In genomic region chr7:24472937-24473336, GRCm38 (mm10) we compare ENCODE assay signal across 10 mouse cellular contexts. TPM values are rescaled to one million over a fixed set of nuclear protein-coding genes. Genes with fewer than 3 reads are reported as not detected.
DNase-seq lines count a peak whose midpoint lies in the region; ATAC-seq and TF ChIP-seq lines count a peak whose summit lies in the region.
"Had no signal": no experiment of that assay in that cellular context is flagged by ENCODE, and none has a peak within 500 bp of the region (broad histone marks: within the 10 kb centered on the region; RNA-seq: fewer than 3 reads in every experiment).

No protein-coding gene starts in this region.

- no peak overlapping the region for H3K9ac ChIP-seq in lung, embryonic 14.5 days
- no peak overlapping the region for H3K9ac ChIP-seq in embryonic facial prominence, embryonic 11.5 days (replicated peaks; ENCODE audit: low read length)
- H3K9ac ChIP-seq: limb, embryonic 15.5 days had no signal

- H3K27ac ChIP-seq in lung, embryonic 14.5 days (ENCODE audit: low read depth), result no peak overlapping the region
- no peak overlapping the region for H3K27ac ChIP-seq in embryonic facial prominence, embryonic 11.5 days (replicated peaks; ENCODE audit: low read depth, low read length)
- H3K27ac ChIP-seq in olfactory bulb, adult 2 months (ENCODE audit: insufficient read depth, low read depth, low read length), result no peak overlapping the region
- H3K27ac ChIP-seq: limb, embryonic 15.5 days had no signal

- H3K9me3 ChIP-seq in lung, embryonic 14.5 days (ENCODE audit: low read depth, low read length), result no peaks in the 10 kb centered on the region; the same call in 1 of the 2 replicates
- no peaks in the 10 kb centered on the region for H3K9me3 ChIP-seq in embryonic facial prominence, embryonic 11.5 days (replicated peaks; ENCODE audit: control insufficient read depth, low read length)
- H3K9me3 ChIP-seq: limb, embryonic 15.5 days had no signal

- WGBS in lung, embryonic 14.5 days, result 76% methylated on average over 7 of the region's 7 CpGs
- 78% methylated on average over 7 of the region's 7 CpGs for WGBS in embryonic facial prominence, embryonic 11.5 days
- WGBS in olfactory bulb, adult 2 months, result 71% methylated on average over 7 of the region's 7 CpGs

- H3K27me3 ChIP-seq in lung, embryonic 14.5 days (ENCODE audit: insufficient read depth, low read length), result no peaks in the 10 kb centered on the region
- H3K27me3 ChIP-seq in embryonic facial prominence, embryonic 11.5 days (ENCODE audit: control insufficient read depth, insufficient read depth, low read length), result no peaks in the 10 kb centered on the region
- H3K27me3 ChIP-seq: limb, embryonic 15.5 days had no signal

- no peak for ATAC-seq in lung, embryonic 14.5 days (ENCODE audit: insufficient read depth)
- ATAC-seq in embryonic facial prominence, embryonic 11.5 days (replicated peaks; ENCODE audit: insufficient number of reproducible peaks, low FRiP score, low TSS enrichment, low read depth), result no peak

- H3K4me3 ChIP-seq in lung, embryonic 14.5 days (ENCODE audit: low read depth, low read length), result no peak overlapping the region
- no peak overlapping the region for H3K4me3 ChIP-seq in embryonic facial prominence, embryonic 11.5 days (ENCODE audit: low read depth, low read length)
- no peak overlapping the region for H3K4me3 ChIP-seq in olfactory bulb, adult 2 months (ENCODE audit: insufficient read depth, low read depth, low read length)
- H3K4me3 ChIP-seq: limb, embryonic 15.5 days had no signal

- peaks cover 25% of the 10 kb centered on the region for H3K36me3 ChIP-seq in lung, embryonic 14.5 days (ENCODE audit: insufficient read depth)
- H3K36me3 ChIP-seq in embryonic facial prominence, embryonic 11.5 days (replicated peaks; ENCODE audit: control insufficient read depth, insufficient read depth, low read depth, low read length), result no peaks in the 10 kb centered on the region
- H3K36me3 ChIP-seq: limb, embryonic 15.5 days had no signal

- DNase-seq in cerebellum, adult 9-10 months, result peak; percentile 52
- no peak for DNase-seq in cerebellum, adult 8-10 months
- peak; percentile 58 for DNase-seq in lung, embryonic 14.5 days
- no peak for DNase-seq in lung, adult 18-20 months
- peak; percentile 54 for DNase-seq in embryonic facial prominence, embryonic 11.5 days (ENCODE audit: low spot score)
- DNase-seq in layer of hippocampus, postnatal 14 days (ENCODE audit: low spot score in 2 of 2), result no peak
- DNase-seq in ovary, postnatal 36 days (ENCODE audit: low spot score), result no peak

- no peak for TF ChIP-seq POLR2A in olfactory bulb, adult 2 months (IDR thresholded peaks at IDR 0.05; ENCODE audit: insufficient read depth, low read depth, low read length)

- no peak overlapping the region for H3K4me2 ChIP-seq in lung, embryonic 14.5 days
- no peak overlapping the region for H3K4me2 ChIP-seq in embryonic facial prominence, embryonic 11.5 days (ENCODE audit: low read depth, low read length)
- H3K4me2 ChIP-seq: limb, embryonic 15.5 days had no signal

- TF ChIP-seq CTCF in lung, embryonic 14.5 days (IDR thresholded peaks at IDR 0.05; ENCODE audit: low read depth), result peak; percentile 77
- TF ChIP-seq CTCF in olfactory bulb, adult 2 months (IDR thresholded peaks at IDR 0.05; ENCODE audit: insufficient read depth, low read depth, low read length), result peak; percentile 53; the same call in 1 of the 2 replicates

- no peaks in the 10 kb centered on the region for H3K4me1 ChIP-seq in lung, embryonic 14.5 days (ENCODE audit: insufficient read depth)
- no peaks in the 10 kb centered on the region for H3K4me1 ChIP-seq in embryonic facial prominence, embryonic 11.5 days (ENCODE audit: control insufficient read depth, insufficient read depth, low read length)
- H3K4me1 ChIP-seq in olfactory bulb, adult 2 months (ENCODE audit: control insufficient read depth, insufficient read depth, low read length), result peaks cover 15% of the 10 kb centered on the region
- H3K4me1 ChIP-seq: limb, embryonic 15.5 days had no signal

RNA-seq across cellular contexts. Expression of gene Cadm4, which starts 8.9 kb away (rescaled TPM):
- 0.34 and 0.72 TPM in 2 replicates for polyA plus RNA-seq in lung, embryonic 14.5 days (2014; fragmentation: Nextera tagmentation; extraction: Ambion mirVana)
- polyA plus RNA-seq in embryonic facial prominence, embryonic 11.5 days (2014; fragmentation: Nextera tagmentation; extraction: Ambion mirVana), result 1.9 and 3.6 TPM in 2 replicates
- polyA plus RNA-seq in olfactory bulb, adult 2 months (2012; ENCODE audit: insufficient read depth, insufficient read length, low replicate concordance, missing spikeins), result not detected in 2 replicates
- 100 to 1,000 TPM; 220 to 227 TPM for total RNA-seq in layer of hippocampus, postnatal 14 days (2021)

RNA-seq across cellular contexts. Expression of gene Plaur, which starts 10.7 kb away (rescaled TPM):
- polyA plus RNA-seq in lung, embryonic 14.5 days (2014; fragmentation: Nextera tagmentation; extraction: Ambion mirVana), result 18.1 and 20.2 TPM in 2 replicates
- polyA plus RNA-seq in embryonic facial prominence, embryonic 11.5 days (2014; fragmentation: Nextera tagmentation; extraction: Ambion mirVana), result 1.1 and 2.1 TPM in 2 replicates
- polyA plus RNA-seq in olfactory bulb, adult 2 months (2012; ENCODE audit: insufficient read depth, insufficient read length, low replicate concordance, missing spikeins), result not detected in 2 replicates
- 1 to 10 TPM in 1 of 2 experiments, under 1 TPM in 1; 0.76 to 1.0 TPM for total RNA-seq in layer of hippocampus, postnatal 14 days (2021)

RNA-seq across cellular contexts. Expression of gene Irgc1, which starts 20.8 kb away (rescaled TPM):
- 0.14 TPM in 1 of 2 replicates, not detected in the other for polyA plus RNA-seq in lung, embryonic 14.5 days (2014; fragmentation: Nextera tagmentation; extraction: Ambion mirVana)
- not detected in 2 replicates for polyA plus RNA-seq in embryonic facial prominence, embryonic 11.5 days (2014; fragmentation: Nextera tagmentation; extraction: Ambion mirVana)
- polyA plus RNA-seq in olfactory bulb, adult 2 months (2012; ENCODE audit: insufficient read depth, insufficient read length, low replicate concordance, missing spikeins), result not detected in 2 replicates
- not detected for total RNA-seq in layer of hippocampus, postnatal 14 days (2021)

RNA-seq across cellular contexts. Expression of gene Zfp428, which starts 33.9 kb away (rescaled TPM):
- polyA plus RNA-seq in lung, embryonic 14.5 days (2014; fragmentation: Nextera tagmentation; extraction: Ambion mirVana), result 36.2 and 37.7 TPM in 2 replicates
- 52.5 and 58.0 TPM in 2 replicates for polyA plus RNA-seq in embryonic facial prominence, embryonic 11.5 days (2014; fragmentation: Nextera tagmentation; extraction: Ambion mirVana)
- not detected in 2 replicates for polyA plus RNA-seq in olfactory bulb, adult 2 months (2012; ENCODE audit: insufficient read depth, insufficient read length, low replicate concordance, missing spikeins)
- total RNA-seq in layer of hippocampus, postnatal 14 days (2021), result 10 to 100 TPM; 38.1 to 43.3 TPM

RNA-seq across cellular contexts. Expression of gene AC161166.1, which starts 39.3 kb away (rescaled TPM):
- polyA plus RNA-seq in lung, embryonic 14.5 days (2014; fragmentation: Nextera tagmentation; extraction: Ambion mirVana), result 0.32 and 0.47 TPM in 2 replicates
- 0.25 and 0.32 TPM in 2 replicates for polyA plus RNA-seq in embryonic facial prominence, embryonic 11.5 days (2014; fragmentation: Nextera tagmentation; extraction: Ambion mirVana)
- not detected in 2 replicates for polyA plus RNA-seq in olfactory bulb, adult 2 months (2012; ENCODE audit: insufficient read depth, insufficient read length, low replicate concordance, missing spikeins)
- not detected for total RNA-seq in layer of hippocampus, postnatal 14 days (2021)
- polyA plus RNA-seq: frontal cortex, adult 2 months had no signal

Comparison
In these comparisons a context has a peak if more than half of its experiments do, and no peak if none do; other contexts are left out.
1. DNase-seq: peak in cerebellum, adult 9-10 months (single experiment), lung, embryonic 14.5 days (single experiment) and embryonic facial prominence, embryonic 11.5 days (single experiment); none in cerebellum, adult 8-10 months (single experiment), lung, adult 18-20 months (0 of 2), layer of hippocampus, postnatal 14 days (0 of 2) and ovary, postnatal 36 days (single experiment).
2. RNA of gene Cadm4, which starts 8.9 kb away (polyA plus RNA-seq): not detected in olfactory bulb, adult 2 months; 1.9 to 3.6 TPM in embryonic facial prominence, embryonic 11.5 days and 0.34 to 0.72 TPM in lung, embryonic 14.5 days; every median in the first group is over 10 times any median in the second.